Mouse (Mus musculus) urinary bladder, postnatal 10 days (tissue): ENCODE measurements around the gene Mxi1.

Experiments used
- DNase-seq: peaks from one replicate; pipeline ENCODE4 v3.0.0; 2022; ENCODE audit warnings: low spot score

Mxi1 gene

DNA sequence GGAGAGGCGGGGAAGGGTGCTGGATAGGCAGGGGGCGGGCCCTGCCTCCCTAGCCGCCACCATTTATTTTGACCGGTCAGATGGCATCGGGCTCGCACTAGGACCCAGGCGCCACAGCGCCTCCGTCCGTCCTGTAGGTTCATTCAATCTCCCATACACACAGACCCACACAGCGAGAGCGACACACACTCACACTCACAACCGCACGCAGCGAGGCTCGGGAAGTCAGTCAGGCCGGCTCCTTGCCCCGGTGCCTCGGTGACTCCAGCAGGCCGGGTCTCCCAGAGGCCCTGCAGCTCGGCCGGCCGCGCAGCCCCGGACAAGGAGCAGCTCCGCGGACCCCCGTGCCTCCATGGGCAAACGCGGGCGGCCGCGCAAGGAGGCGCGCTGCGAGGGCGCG is at the start of gene Mxi1:
Mxi1 (plus strand) TSS at position 171 of the 400 bp plus-strand sequence.
- DNase-seq = no peak

GRCm38 (mm10) chr19:53260828-53261227 is 49.5 kb upstream of the Mxi1 start:
- no peak for DNase-seq

DNA sequence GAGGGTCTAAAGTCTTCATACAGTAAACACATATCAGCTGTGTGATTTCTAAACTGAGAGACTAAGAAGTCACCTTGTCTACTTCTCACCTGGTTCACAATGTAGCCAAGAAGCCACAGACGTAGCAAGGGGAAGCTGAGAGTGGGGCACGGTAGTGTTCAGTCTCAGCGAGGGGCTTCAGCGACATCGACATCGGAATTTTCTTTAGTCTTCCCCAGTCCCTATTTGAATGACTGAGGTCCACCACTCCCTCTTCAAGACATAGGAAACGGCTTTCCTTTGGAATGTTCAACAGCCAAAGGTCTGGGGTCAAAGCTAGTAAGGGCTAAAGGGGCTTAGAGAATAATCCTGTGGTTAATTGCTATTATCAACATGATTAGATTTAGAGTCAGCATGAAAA is 48.3 kb upstream of the Mxi1 start:
- no peak for DNase-seq

GRCm38 (mm10) chr19:53263859-53264733 is 46.2 kb upstream of the Mxi1 start:
- DNase-seq = no peak

DNA sequence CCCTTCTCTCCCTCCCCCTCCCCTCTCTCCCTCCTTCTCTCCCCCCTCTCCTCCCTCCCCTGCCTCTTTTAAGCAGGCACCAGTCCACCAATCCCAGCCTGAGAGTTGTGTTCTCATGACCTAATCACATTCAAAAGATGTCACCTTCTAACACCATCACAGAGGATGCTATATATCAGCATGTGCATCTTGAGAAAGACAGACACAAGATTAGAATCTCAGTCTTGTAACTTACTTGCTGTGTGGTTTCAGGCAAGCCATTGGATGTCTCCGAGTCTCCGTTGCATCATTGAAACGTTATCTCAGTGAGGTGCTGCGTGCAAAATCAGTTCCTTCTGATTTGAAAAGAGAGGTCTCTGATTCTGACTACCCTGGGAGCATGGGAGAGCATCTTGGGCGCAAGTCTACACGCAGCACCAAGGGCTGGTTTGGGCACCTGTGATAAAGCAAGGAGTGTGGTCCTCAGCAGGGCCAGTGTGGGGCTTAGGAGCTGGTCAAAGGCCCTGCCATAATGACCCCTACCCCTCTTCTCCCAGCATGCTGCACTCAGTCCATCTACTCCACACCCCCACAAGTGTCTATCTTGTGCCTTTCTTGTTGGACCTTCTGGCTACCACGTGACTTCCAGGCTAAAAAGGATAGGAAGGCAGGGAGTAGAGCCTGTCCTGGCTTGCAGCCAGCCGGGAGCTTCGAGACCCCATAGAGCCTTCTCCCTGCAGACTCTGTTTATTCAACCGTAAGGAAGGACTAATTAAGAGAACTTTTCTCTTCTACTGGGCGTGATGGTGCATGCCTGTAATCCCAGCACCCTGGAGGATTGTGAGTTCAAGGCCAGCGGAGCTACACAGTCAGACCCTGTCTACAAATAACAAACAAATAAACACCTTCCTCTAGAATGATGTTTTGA is 45.2 kb upstream of the Mxi1 start:
- DNase-seq = no peak

- DNase-seq = no peak
Observed at GRCm38 (mm10) chr19:53267305-53267704, 43.0 kb upstream of the Mxi1 start.

- no peak for DNase-seq
Observed at GRCm38 (mm10) chr19:53273055-53273722, 37.1 kb upstream of the Mxi1 start.

DNA sequence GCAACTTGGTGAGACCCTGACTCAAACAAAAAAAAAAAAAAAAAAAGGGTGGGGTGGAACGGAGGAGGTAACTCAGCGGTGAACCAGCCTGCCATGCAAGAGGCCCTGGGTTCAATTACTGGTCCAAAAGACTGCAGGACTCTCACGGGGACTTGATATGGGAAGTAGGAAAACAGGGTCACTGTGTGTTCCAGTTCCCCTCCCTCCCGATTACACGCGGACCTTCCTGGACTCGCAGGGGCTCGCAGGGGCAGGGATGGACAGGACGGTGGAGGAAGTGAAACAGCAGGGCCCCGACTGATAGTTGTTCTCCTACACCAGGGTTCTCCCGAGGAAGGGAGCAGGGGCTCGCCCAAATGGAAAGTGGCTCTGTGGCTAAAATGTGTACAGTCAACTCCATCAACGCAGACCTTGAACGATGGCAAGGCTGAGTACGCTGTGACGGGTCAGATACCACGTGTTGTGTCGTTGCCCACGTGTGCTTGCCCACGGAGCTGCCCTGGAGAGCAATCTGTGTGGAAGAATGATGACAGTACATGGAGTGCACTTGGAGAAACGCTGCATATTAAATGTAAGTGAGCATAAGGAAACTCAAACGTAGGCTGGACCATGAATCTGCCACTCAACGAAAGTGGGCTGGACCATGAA is 36.4 kb upstream of the Mxi1 start:
- DNase-seq = no peak

GRCm38 (mm10) chr19:53275204-53275603 is 35.1 kb upstream of the Mxi1 start:
- DNase-seq = no peak

- DNase-seq = no peak
Observed at GRCm38 (mm10) chr19:53276902-53277707, 33.2 kb upstream of the Mxi1 start.

DNA sequence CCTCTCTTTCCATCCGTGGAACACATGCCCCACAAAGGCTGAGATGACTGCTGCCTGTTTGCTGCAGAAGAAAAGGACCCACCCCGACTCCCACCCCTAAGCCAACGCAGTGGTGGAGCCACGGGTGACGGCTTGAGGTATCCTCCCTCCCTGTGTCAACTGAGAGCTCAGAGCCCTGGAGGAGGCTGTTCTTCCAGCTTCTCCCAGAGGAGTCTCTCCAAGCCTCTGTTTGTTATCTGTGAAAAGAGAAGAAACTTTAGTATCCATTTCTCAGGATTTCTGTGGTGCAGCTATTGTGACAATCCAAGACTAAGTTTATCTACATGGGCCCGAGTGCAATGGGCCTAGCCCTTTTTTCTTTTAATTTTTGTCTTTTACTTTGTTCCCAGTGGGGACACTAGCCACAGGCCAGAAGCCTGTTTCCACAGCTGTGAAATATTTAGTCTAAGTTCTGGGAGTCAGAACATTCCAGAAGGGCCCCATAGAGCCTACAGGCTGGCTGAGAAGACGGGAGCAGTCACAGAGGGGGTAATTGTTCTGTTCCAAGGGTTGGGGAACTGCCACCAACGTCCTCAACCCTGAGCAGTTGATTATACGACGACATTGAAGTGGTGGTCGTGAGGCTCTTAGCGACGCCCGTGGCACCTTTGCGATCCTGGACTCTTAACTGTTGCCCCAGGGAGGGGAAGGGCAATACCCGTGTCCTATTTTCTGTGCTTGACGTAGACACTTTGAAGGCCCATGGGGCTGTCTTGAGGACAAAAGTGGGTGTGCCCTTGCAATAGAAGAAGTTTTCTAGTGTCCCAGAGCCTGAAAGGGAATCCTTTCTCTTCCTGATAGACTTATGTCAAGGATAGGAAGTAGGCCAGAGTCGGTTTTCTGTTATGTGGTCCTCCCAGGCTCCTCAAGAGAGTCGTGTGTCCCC is 31.6 kb upstream of the Mxi1 start:
- DNase-seq = no peak

GRCm38 (mm10) chr19:53280254-53280653 is 30.1 kb upstream of the Mxi1 start:
- no peak for DNase-seq

GRCm38 (mm10) chr19:53282571-53282970 is 27.7 kb upstream of the Mxi1 start:
- DNase-seq = no peak

DNA sequence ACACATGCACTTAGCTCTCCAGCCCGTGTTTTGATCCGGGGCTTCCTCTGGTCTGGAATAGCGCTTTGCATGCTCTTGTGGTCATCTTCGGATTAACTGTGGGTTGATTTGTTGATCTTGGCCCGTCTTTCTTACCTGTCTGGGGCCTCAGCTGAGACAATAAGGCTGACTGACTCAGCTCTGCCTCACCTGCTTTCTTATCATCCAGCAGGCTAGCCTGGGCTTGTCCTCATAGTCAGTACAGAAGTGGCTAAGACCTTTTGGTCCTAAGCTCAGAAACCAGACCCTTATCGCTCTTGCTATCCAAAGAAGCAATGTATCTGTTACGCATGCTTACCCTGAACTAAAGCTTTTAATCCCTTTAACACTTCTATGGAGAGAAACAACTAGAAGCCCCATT is 26.6 kb upstream of the Mxi1 start:
- DNase-seq = no peak

GRCm38 (mm10) chr19:53284268-53285208 is 25.8 kb upstream of the Mxi1 start:
- DNase-seq = no peak

- no peak for DNase-seq
Observed at GRCm38 (mm10) chr19:53296331-53297254, 13.7 kb upstream of the Mxi1 start.

DNA sequence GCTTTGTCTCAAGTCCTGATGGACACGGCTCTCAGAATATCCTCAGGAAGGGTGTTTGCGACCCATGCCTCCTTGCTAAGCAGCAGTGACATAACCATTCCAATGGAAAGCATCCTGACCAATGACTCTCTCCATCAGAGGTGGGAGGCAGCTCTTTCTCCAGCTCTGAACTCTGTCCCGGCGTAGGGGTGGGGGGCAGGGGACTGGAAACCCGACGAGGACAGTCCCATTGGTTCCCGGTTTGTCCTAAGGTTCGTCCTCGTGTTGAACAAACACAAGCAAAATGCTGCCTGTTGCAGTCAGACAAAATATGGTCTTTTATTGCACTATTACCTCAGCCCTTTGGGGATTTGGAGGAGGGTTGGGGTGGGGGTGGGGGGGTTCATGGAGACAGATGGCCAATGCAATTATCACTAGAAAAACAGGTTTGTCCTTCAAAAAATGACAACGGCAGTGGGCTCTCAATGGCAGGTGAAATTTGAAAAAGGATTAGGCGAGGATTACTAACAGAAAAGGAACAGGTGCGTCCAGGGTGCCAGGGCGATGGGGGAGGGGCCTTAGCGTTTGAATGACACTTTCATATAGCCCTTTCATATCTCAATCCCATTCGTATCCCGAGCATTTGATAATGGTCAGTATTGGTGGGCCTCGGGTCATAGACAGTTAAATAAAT is 11.0 kb upstream of the Mxi1 start:
- no peak for DNase-seq
